Mouse (Mus musculus) gastrocnemius, postnatal 4 days (tissue): ENCODE measurements around the gene Dyrk4. TPM values are rescaled to one million over a fixed set of nuclear protein-coding genes. Genes with fewer than 3 reads are reported as not detected.

Experiments used
- DNase-seq, 2 experiments: peaks; one replicate each; pipeline ENCODE4 v3.0.0; 2021 to 2022; ENCODE audit warnings: low spot score in 2 of 2, mixed read lengths in 2 of 2
- total RNA-seq, 2 experiments: library from RNA; stranded (reverse); gene quantifications; 2 replicates each; pipeline ENCODE4 v1.2.3; 2021

Gene Dyrk4
- total RNA-seq, 2 experiments from 2014 or later, result not detected

DNA sequence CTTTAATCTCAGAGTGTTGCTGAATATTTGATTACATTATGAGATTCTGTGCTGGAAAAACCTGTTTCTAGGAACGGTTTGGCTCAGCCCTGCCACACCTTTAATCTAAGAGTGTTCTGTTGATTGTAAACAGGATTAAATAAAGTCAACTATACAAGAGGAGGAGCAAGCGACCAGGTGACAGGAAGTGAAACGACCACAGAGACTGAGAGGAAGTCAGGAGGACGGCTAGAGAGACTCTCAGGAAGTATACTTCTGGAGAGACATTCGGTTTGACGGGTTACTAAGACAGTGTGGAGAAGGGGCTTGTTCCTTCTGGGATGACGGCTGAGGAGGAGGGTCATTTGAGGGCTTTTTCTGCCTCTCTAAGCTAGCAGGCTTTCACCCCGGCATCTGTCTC is 85.0 kb downstream of the Dyrk4 start:
- no peak for DNase-seq

Other genes with a start within 250 kb of the Dyrk4 start
- 1 to 10 TPM; 5.3 to 5.8 TPM for gene Kcna6, start 181.2 kb downstream of the Dyrk4 start, total RNA-seq
- 100 to 1,000 TPM; 230 to 236 TPM for gene Ndufa9, start 72.7 kb downstream of the Dyrk4 start, total RNA-seq
- gene Akap3, start 68.7 kb downstream of the Dyrk4 start, total RNA-seq, result not detected
- gene Rad51ap1, start 17.7 kb upstream of the Dyrk4 start, total RNA-seq, result 10 to 100 TPM; 13.6 to 17.3 TPM
- gene D6Wsu163e, start 18.1 kb upstream of the Dyrk4 start, total RNA-seq, result 10 to 100 TPM; 12.9 to 14.4 TPM
- 1 to 10 TPM; 8.2 to 9.7 TPM for gene Fgf6, start 93.7 kb upstream of the Dyrk4 start, total RNA-seq
- gene Fgf23, start 151.1 kb upstream of the Dyrk4 start, total RNA-seq, result under 1 TPM in 1 of 2 experiments, not detected in 1; 0.20 TPM
- 10 to 100 TPM; 10.4 to 10.9 TPM for gene Tigar, start 187.7 kb upstream of the Dyrk4 start, total RNA-seq
- 10 to 100 TPM; 80.7 to 85.3 TPM for gene Ccnd2, start 230.4 kb upstream of the Dyrk4 start, total RNA-seq